Mouse (Mus musculus) left cerebral cortex, postnatal 14 days (tissue): ENCODE results near the gene Chrne. TPM values are rescaled to one million over a fixed set of nuclear protein-coding genes. Genes with fewer than 3 reads are reported as not detected.
"Not testable (repeated sequence)": the region's sequence is repeated elsewhere in the genome, so short reads cannot be mapped to it uniquely, and the experiment has no call there.

ENCODE experiments used
- DNase-seq, 2 experiments: peaks; one replicate each; pipeline ENCODE4 v3.0.0; 2021 to 2022; ENCODE audit warnings: low spot score in 2 of 2, mixed read lengths in 1 of 2
- intact Hi-C: fragments of 180-260 bp; cut with DNase I; formaldehyde crosslinking; loops from one replicate; pipeline ENCODE4 v1.15.1; 2025
- total RNA-seq, 2 experiments: library from RNA; stranded (reverse); gene quantifications; 2 replicates each; pipeline ENCODE4 v1.2.3; 2021

The Chrne gene
- total RNA-seq, 2 experiments from 2014 or later: not detected

GRCm38 (mm10) chr11:70570614-70571013 lies 48.4 kb downstream of the Chrne start:
- DNase-seq, intact Hi-C loops: not testable (repeated sequence)

- intact Hi-C loops: no loop called here
- DNase-seq: no peak
Observed at GRCm38 (mm10) chr11:70566586-70566985, 52.4 kb downstream of the Chrne start.

Other genes starting within 250 kb of the Chrne start
- gene Pelp1, start 209.2 kb downstream of the Chrne start, total RNA-seq: 10 to 100 TPM; 38.7 to 39.9 TPM
- 10 to 100 TPM; 75.1 to 78.6 TPM for gene Arrb2, start 186.6 kb downstream of the Chrne start, total RNA-seq
- gene Med11, start 167.3 kb downstream of the Chrne start, total RNA-seq: 10 to 100 TPM; 14.4 to 15.9 TPM
- gene Zmynd15, start 159.8 kb downstream of the Chrne start, total RNA-seq: under 1 TPM; 0.46 to 0.55 TPM
- 1 to 10 TPM in 1 of 2 experiments, under 1 TPM in 1; 0.66 to 1.3 TPM for gene Cxcl16, start 159.2 kb downstream of the Chrne start, total RNA-seq
- gene Tm4sf5, start 114.0 kb downstream of the Chrne start, total RNA-seq: under 1 TPM in 1 of 2 experiments, not detected in 1; 0.87 TPM
- gene Vmo1, start 104.6 kb downstream of the Chrne start, total RNA-seq: not detected
- gene Gltpd2, start 100.0 kb downstream of the Chrne start, total RNA-seq: not detected
- 100 to 1,000 TPM; 181 to 196 TPM for gene Psmb6, start 93.8 kb downstream of the Chrne start, total RNA-seq
- not detected for gene Gm40193, start 86.3 kb downstream of the Chrne start, total RNA-seq
- gene Pld2, start 79.2 kb downstream of the Chrne start, total RNA-seq: 10 to 100 TPM; 14.8 to 17.4 TPM
- 100 to 1,000 TPM; 346 to 351 TPM for gene Mink1, start 56.3 kb downstream of the Chrne start, total RNA-seq
- 1 to 10 TPM in 1 of 2 experiments, under 1 TPM in 1; 0.51 to 1.2 TPM for gene 4930544D05Rik, start 3.4 kb downstream of the Chrne start, total RNA-seq
- gene Gp1ba, start 19.9 kb upstream of the Chrne start, total RNA-seq: not detected
- gene Rnf167, start 28.0 kb upstream of the Chrne start, total RNA-seq: 10 to 100 TPM; 67.3 to 69.1 TPM
- 100 to 1,000 TPM; 120 to 125 TPM for gene Slc25a11, start 28.3 kb upstream of the Chrne start, total RNA-seq
- gene Pfn1, start 35.4 kb upstream of the Chrne start, total RNA-seq: 100 to 1,000 TPM; 267 to 286 TPM
- 1 to 10 TPM; 8.3 to 8.6 TPM for gene Eno3, start 38.0 kb upstream of the Chrne start, total RNA-seq
- 10 to 100 TPM; 53.5 to 53.8 TPM for gene Spag7, start 50.2 kb upstream of the Chrne start, total RNA-seq
- gene Camta2, start 68.9 kb upstream of the Chrne start, total RNA-seq: 100 to 1,000 TPM; 217 to 223 TPM
- gene Inca1, start 80.9 kb upstream of the Chrne start, total RNA-seq: 1 to 10 TPM; 1.4 to 1.6 TPM
- 10 to 100 TPM; 43.9 to 46.0 TPM for gene Kif1c, start 81.3 kb upstream of the Chrne start, total RNA-seq
- 10 to 100 TPM; 14.6 to 14.8 TPM for gene Zfp3, start 145.0 kb upstream of the Chrne start, total RNA-seq
- gene Scimp, start 193.4 kb upstream of the Chrne start, total RNA-seq: not detected
- gene Rabep1, start 225.6 kb upstream of the Chrne start, total RNA-seq: 100 to 1,000 TPM; 110 to 118 TPM